Mouse (Mus musculus) bone marrow, adult 2 months (tissue): Measurements from ENCODE around the gene Topaz1.

Experiments used
- CTCF ChIP-seq: fragments of 200-500 bp; IDR thresholded peaks from 2 replicates; pipeline ENCODE4 v1.5.1; 2011; ENCODE audit warnings: low read length, control low read depth; ENCODE audit not compliant: control insufficient read depth, insufficient read depth
- POLR2A ChIP-seq: fragments of 200-500 bp; IDR thresholded peaks from 2 replicates; pipeline ENCODE4 v1.6.1; 2011; ENCODE audit warnings: low read depth, mild to moderate bottlenecking, control low read depth, low read length, borderline replicate concordance; ENCODE audit not compliant: control insufficient read depth

DNA sequence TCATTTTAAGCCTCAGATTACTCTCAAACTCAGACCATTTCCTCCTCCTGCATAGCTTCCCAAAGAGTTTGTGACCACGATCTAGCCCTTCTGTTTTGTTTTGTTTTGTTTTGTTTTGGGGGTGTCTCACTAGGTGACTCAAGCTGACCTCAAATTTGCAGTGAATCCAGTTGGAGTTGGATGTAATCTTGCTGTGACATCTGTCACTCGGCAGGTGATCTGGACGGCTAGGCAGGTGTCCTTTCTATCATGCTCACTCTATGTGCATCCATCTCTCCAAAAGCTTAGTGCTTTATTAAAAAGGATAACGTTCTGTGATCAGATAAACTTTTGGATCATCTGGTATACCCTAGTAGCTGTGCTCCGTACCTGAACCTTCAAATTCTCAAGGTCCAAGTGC lies 65.2 kb downstream of the Topaz1 start:
- no peak for TF ChIP-seq CTCF
- no peak for TF ChIP-seq POLR2A
